Mouse (Mus musculus): ENCODE measurements around the gene Slc11a1.

DNA sequence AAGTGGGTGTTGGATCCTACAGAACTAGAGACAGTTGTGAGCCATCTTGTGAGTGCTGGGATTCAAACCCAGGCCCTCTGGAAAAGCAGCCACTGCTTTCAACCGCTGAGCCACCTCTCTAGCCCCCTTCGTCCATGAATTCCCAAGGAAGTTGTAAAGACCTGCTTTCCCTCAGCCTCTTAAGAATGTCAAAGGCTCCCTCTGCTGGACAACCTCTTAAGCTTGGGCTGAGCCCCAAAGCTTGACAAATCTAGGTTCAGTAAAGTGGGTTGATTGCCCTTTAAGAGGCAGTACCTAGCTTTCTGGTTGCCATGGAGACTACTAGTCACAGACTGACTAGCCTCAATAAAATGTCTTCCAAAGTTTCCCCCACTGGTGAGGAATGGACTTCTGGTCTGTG, 13.2 kb upstream of the Slc11a1 start, which contains the start of gene Catip:
- peak; percentile 68; the same call in 1 of the 2 replicates for TF ChIP-seq CTCF (IDR thresholded peaks at IDR 0.05; ENCODE audit: extremely low read depth, insufficient read depth, insufficient read length, insufficient replicate concordance)
- no peak for TF ChIP-seq POLR2A (IDR thresholded peaks at IDR 0.05; ENCODE audit: low read depth, low read length)

Measured in spleen, adult 2 months (tissue).